Mouse (Mus musculus) bone marrow, adult 2 months (tissue): Measurements from ENCODE around the gene Cebpb. TPM values are rescaled to one million over a fixed set of nuclear protein-coding genes. Genes with fewer than 3 reads are reported as not detected.

ENCODE experiments used
- H3K27ac ChIP-seq: fragments of 200-500 bp; 2 replicates; pipeline ENCODE4 v1.5.1; 2012; ENCODE audit warnings: low read depth, mild to moderate bottlenecking, control low read depth, inconsistent platforms, low read length; ENCODE audit not compliant: control insufficient read depth, poor library complexity, insufficient read depth
- H3K4me1 ChIP-seq: fragments of 200-500 bp; 2 replicates; pipeline ENCODE4 v1.6.1; 2011; ENCODE audit warnings: low read length; ENCODE audit not compliant: control insufficient read depth, insufficient read depth
- H3K4me3 ChIP-seq: fragments of 200-500 bp; replicated peaks from 2 replicates; pipeline ENCODE3; 2011; ENCODE audit warnings: mild to moderate bottlenecking, low read depth, low read length, control low read depth; ENCODE audit not compliant: control insufficient read depth
- CTCF ChIP-seq: fragments of 200-500 bp; IDR thresholded peaks from 2 replicates; pipeline ENCODE4 v1.5.1; 2011; ENCODE audit warnings: low read length, control low read depth; ENCODE audit not compliant: control insufficient read depth, insufficient read depth
- POLR2A ChIP-seq: fragments of 200-500 bp; IDR thresholded peaks from 2 replicates; pipeline ENCODE4 v1.6.1; 2011; ENCODE audit warnings: low read depth, mild to moderate bottlenecking, control low read depth, low read length, borderline replicate concordance; ENCODE audit not compliant: control insufficient read depth
- WGBS: fragments of 180-500 bp; shearing (Covaris S2); methylation state at CpG from one replicate; pipeline ENCODE4 v1.1.7; 2018; 5-methylcytosine and 5-hydroxymethylcytosine counted together
- polyA plus RNA-seq: library from polyadenylated mRNA; stranded (reverse); fragments of >200 nt; gene quantifications from 2 replicates; pipeline ENCODE4 v1.2.4, GENCODE M21; 2011; ENCODE audit warnings: low replicate concordance; ENCODE audit not compliant: missing spikeins, insufficient read depth, insufficient read length

The Cebpb gene
- polyA plus RNA-seq, 1 experiment: 19.5 TPM

DNA sequence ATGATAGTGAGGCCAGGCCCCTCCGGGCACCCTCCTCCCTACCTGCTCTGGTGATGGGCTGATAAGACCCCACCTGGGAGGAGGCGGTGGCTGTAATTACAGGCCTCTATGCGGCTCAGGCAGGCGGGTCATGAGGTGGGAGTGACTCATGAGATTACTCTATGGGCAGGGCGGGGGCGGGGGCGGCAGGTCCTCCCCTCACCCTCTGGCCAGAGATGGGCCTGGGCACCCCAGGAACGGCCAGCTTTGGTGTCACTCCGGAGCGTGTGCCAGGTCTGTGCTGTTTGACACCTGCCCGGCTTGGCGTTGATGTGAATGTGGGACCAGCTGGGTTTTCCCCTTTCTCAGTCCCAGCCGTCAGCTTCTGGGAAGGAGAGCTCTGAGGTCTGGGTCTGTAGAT lies 42.4 kb downstream of the Cebpb start:
- no peaks in the 10 kb centered on the region; the same call in 1 of the 2 replicates for H3K4me1 ChIP-seq
- 69% methylated on average over 13 of the region's 13 CpGs for WGBS

DNA sequence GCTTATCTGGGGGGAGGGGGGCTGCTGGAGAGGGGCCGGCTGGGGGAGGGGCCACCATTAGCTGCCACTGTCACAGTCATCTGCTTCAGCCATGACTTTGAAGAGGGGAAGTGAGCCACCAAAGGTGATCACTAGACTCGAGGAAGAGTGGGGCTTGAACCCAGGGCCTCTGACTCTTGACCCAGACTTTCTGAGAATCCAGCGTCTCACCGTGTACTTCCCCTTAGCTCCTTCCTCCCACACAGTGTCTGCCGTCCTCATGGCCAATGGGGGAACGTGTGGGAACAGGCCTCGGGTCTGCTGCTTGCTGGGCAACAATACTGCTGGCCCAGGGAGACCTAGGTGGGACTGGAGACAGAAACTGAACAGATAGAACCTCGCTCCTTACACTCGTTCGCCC lies 46.1 kb downstream of the Cebpb start:
- no peak overlapping the region for H3K27ac ChIP-seq
- no peak overlapping the region for H3K4me3 ChIP-seq
- no peak for TF ChIP-seq POLR2A
- TF ChIP-seq CTCF: no peak
- WGBS: 38% methylated on average over 10 of the region's 10 CpGs
- H3K4me1 ChIP-seq: no peaks in the 10 kb centered on the region; the same call in 1 of the 2 replicates

More for the DNA sequence above, 42.4 kb downstream of the Cebpb start:
- no peak overlapping the region for H3K4me3 ChIP-seq
- TF ChIP-seq CTCF (no peak), POLR2A (no peak)
- H3K27ac ChIP-seq: no peak overlapping the region

DNA sequence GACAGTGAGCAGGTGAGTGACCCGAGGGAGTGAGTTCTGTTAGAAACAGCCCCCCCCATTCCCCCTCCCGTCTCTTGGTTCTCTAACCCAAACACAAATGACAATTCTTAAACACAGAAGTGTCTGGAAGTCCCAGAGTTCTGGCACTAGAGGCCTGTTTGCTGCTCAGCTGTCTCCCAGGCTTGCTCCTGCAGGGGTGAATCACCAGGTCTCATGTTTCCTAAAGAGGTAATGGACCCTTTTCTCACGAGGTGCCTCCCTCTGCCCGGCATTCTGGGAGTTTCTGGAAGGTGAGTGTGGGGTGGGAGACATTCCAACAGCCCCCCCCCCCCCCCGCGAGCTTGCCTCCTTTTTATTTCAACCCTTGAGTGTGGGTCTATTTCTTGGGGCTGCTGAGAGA lies 50.3 kb downstream of the Cebpb start:
- H3K4me1 ChIP-seq: peaks cover 3% of the 10 kb centered on the region
- no peak for TF ChIP-seq POLR2A
- no peak for TF ChIP-seq CTCF
- no peak overlapping the region; the same call in 1 of the 2 replicates for H3K27ac ChIP-seq
- no peak overlapping the region for H3K4me3 ChIP-seq
- WGBS: 45% methylated on average over 6 of the region's 6 CpGs

Other genes starting within 250 kb of the Cebpb start
- 22.4 and 33.5 TPM in 2 replicates for gene Rnf114, start 196.3 kb upstream of the Cebpb start, polyA plus RNA-seq
- 4.9 and 9.1 TPM in 2 replicates for gene Spata2, start 196.0 kb upstream of the Cebpb start, polyA plus RNA-seq
- gene Snai1, start 150.7 kb upstream of the Cebpb start, polyA plus RNA-seq: 1.9 TPM in 1 of 2 replicates, not detected in the other
- gene Ube2v1, start 56.8 kb upstream of the Cebpb start, polyA plus RNA-seq: 73.5 and 124 TPM in 2 replicates
- gene Gm20431, start 27.4 kb upstream of the Cebpb start, polyA plus RNA-seq: not detected in 2 replicates
- gene Tmem189, start 907 bp downstream of the Cebpb start, polyA plus RNA-seq: 20.8 and 36.2 TPM in 2 replicates
- 13.7 and 34.3 TPM in 2 replicates for gene Ptpn1, start 243.1 kb downstream of the Cebpb start, polyA plus RNA-seq